ENCODE assay signal across 8 mouse cellular contexts in the genomic region with DNA sequence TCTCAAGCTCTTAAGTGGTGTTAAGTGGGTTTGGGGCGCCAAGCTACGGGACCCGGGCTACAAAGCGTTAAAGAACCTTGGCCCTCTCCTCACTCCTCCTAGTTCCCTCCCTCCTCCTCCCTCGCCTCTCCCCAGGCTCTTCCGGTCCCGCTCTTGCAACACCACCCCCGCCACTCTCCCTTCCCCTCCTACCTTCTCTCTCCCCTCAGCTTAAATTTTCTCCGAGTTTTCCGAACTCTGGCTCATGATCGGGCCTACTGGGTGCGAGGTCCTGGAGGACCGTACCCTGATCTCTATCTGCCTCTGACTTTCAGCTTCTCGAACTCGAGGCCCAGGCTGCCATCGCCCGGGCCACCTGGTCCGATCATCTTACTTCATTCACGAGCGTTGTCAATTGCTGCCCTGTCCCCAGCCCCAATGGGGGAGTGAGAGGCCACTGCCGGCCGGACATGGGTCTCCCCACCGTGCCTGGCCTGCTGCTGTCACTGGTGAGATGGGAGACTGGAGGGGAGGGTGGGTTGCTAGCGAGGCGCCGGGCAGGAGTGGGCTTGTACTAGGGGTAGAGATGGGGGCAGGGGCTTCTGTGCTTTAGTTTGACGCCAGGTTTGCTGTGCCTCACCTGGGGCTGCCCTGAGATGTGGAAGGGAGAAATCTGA. TPM values are rescaled to one million over a fixed set of nuclear protein-coding genes. Genes with fewer than 3 reads are reported as not detected.
A peak's percentile ranks its signal among the peaks of the same experiment; 100 is the strongest.
DNase-seq lines count a peak whose midpoint lies in the region; ATAC-seq and TF ChIP-seq lines count a peak whose summit lies in the region.

No protein-coding gene starts in this region.

- H3K9ac ChIP-seq in forebrain, postnatal 0 days = peak overlapping the region; percentile 14
- peak overlapping the region; percentile 72 for H3K9ac ChIP-seq in hindbrain, embryonic 13.5 days
- H3K9ac ChIP-seq in limb, embryonic 15.5 days = peak overlapping the region; percentile 53
- H3K9ac ChIP-seq in midbrain, embryonic 14.5 days (replicated peaks; ENCODE audit: low read length) = peak overlapping the region; percentile 37; the same call in 1 of the 2 replicates

- no peaks in the 10 kb centered on the region for H3K27me3 ChIP-seq in forebrain, postnatal 0 days (ENCODE audit: insufficient read depth, low read length)
- H3K27me3 ChIP-seq in hindbrain, embryonic 13.5 days = peaks cover 27% of the 10 kb centered on the region
- no peaks in the 10 kb centered on the region for H3K27me3 ChIP-seq in limb, embryonic 15.5 days
- H3K27me3 ChIP-seq in midbrain, embryonic 14.5 days (ENCODE audit: control insufficient read depth, insufficient read depth, low read length) = 0 out of 2 replicates have a peak, but pooled peaks cover 6% of the 10 kb centered on the region

- TF ChIP-seq CTCF in forebrain, postnatal 0 days (IDR thresholded peaks at IDR 0.05; ENCODE audit: low read depth) = no peak

- H3K4me2 ChIP-seq in forebrain, postnatal 0 days (ENCODE audit: low read depth) = peak overlapping the region; percentile 46
- H3K4me2 ChIP-seq in hindbrain, embryonic 13.5 days = peak overlapping the region; percentile 63
- peak overlapping the region; percentile 72 for H3K4me2 ChIP-seq in limb, embryonic 15.5 days
- peak overlapping the region; percentile 62 for H3K4me2 ChIP-seq in midbrain, embryonic 14.5 days (ENCODE audit: low read length)

- H3K4me1 ChIP-seq in forebrain, postnatal 0 days (ENCODE audit: insufficient read depth) = no peaks in the 10 kb centered on the region
- H3K4me1 ChIP-seq in hindbrain, embryonic 13.5 days (replicated peaks) = peaks cover 33% of the 10 kb centered on the region
- peaks cover 54% of the 10 kb centered on the region for H3K4me1 ChIP-seq in limb, embryonic 15.5 days
- peaks cover 16% of the 10 kb centered on the region for H3K4me1 ChIP-seq in midbrain, embryonic 14.5 days (ENCODE audit: control insufficient read depth, insufficient read depth, low read length)

- no peaks in the 10 kb centered on the region for H3K9me3 ChIP-seq in forebrain, postnatal 0 days (ENCODE audit: low read length)
- H3K9me3 ChIP-seq in hindbrain, embryonic 13.5 days = no peaks in the 10 kb centered on the region
- no peaks in the 10 kb centered on the region for H3K9me3 ChIP-seq in limb, embryonic 15.5 days
- H3K9me3 ChIP-seq in midbrain, embryonic 14.5 days (ENCODE audit: control insufficient read depth, low read length) = no peaks in the 10 kb centered on the region

- peak overlapping the region; percentile 34 for H3K4me3 ChIP-seq in forebrain, postnatal 0 days (ENCODE audit: low read depth, low read length)
- H3K4me3 ChIP-seq in hindbrain, embryonic 13.5 days = peak overlapping the region; percentile 41
- H3K4me3 ChIP-seq in limb, embryonic 15.5 days = peak overlapping the region; percentile 64
- peak overlapping the region; percentile 35 for H3K4me3 ChIP-seq in midbrain, embryonic 14.5 days (replicated peaks; ENCODE audit: low read depth, low read length)

- WGBS in forebrain, postnatal 0 days = 3% methylated on average over 27 of the region's 27 CpGs
- 1% methylated on average over 27 of the region's 27 CpGs for WGBS in hindbrain, embryonic 13.5 days
- under 1% methylated on average over 27 of the region's 27 CpGs for WGBS in limb, embryonic 15.5 days
- 0% methylated on average over 27 of the region's 27 CpGs for WGBS in midbrain, embryonic 14.5 days

- ATAC-seq in forebrain, postnatal 0 days = peak; percentile 68; the same call in 1 of the 2 replicates
- ATAC-seq in hindbrain, embryonic 13.5 days (ENCODE audit: low FRiP score) = peak; percentile 18; the same call in 1 of the 2 replicates
- peak; percentile 87 for ATAC-seq in limb, embryonic 15.5 days (ENCODE audit: insufficient number of reproducible peaks, low FRiP score, low TSS enrichment, low read depth)
- ATAC-seq in midbrain, embryonic 14.5 days (ENCODE audit: low FRiP score, low TSS enrichment) = peak; percentile 40; the same call in 1 of the 2 replicates

- H3K36me3 ChIP-seq in forebrain, postnatal 0 days (ENCODE audit: insufficient read depth) = no peaks in the 10 kb centered on the region
- H3K36me3 ChIP-seq in hindbrain, embryonic 13.5 days = no peaks in the 10 kb centered on the region
- H3K36me3 ChIP-seq in limb, embryonic 15.5 days = no peaks in the 10 kb centered on the region
- H3K36me3 ChIP-seq in midbrain, embryonic 14.5 days (ENCODE audit: control insufficient read depth, insufficient read depth, low read length) = no peaks in the 10 kb centered on the region

- no peak overlapping the region for H3K27ac ChIP-seq in forebrain, postnatal 0 days (ENCODE audit: low read depth, low read length)
- peak overlapping the region; percentile 55; the same call in 1 of the 2 replicates for H3K27ac ChIP-seq in hindbrain, embryonic 13.5 days
- H3K27ac ChIP-seq in limb, embryonic 15.5 days = peak overlapping the region; percentile 85
- H3K27ac ChIP-seq in midbrain, embryonic 14.5 days (replicated peaks; ENCODE audit: low read depth, low read length) = no peak overlapping the region

- DNase-seq in MEL-GATA-1-ER (ENCODE audit: extremely low read depth, low read depth) = peak; percentile 69
- DNase-seq in adrenal gland, postnatal 14 days = peak; percentile 89
- peak; percentile 36 for DNase-seq in forebrain, postnatal 0 days
- peak; percentile 63 for DNase-seq in midbrain, embryonic 14.5 days
- DNase-seq in thymus, postnatal 10 days (ENCODE audit: low spot score in 2 of 2) = peak; percentile 58 to 69
- DNase-seq in layer of hippocampus, adult 18-20 months (ENCODE audit: low spot score in 2 of 2) = no peak

RNA-seq across cellular contexts. Expression of a gene that starts 0.5 kb away (rescaled TPM):
- 210 and 220 TPM in 2 replicates for total RNA-seq in adrenal gland, postnatal 14 days (2021)
- total RNA-seq in forebrain, postnatal 0 days (2014; rRNA removed) = 6.8 and 12.1 TPM in 2 replicates
- polyA plus RNA-seq in forebrain, postnatal 0 days (2015; fragmentation: Nextera tagmentation; extraction: Ambion mirVana) = 13.2 and 13.6 TPM in 2 replicates
- polyA plus RNA-seq in hindbrain, embryonic 13.5 days (2015; fragmentation: Nextera tagmentation; extraction: Ambion mirVana) = 15.1 and 15.7 TPM in 2 replicates
- polyA plus RNA-seq in limb, embryonic 15.5 days (2015; fragmentation: Nextera tagmentation; extraction: Ambion mirVana) = 95.6 and 98.8 TPM in 2 replicates
- polyA plus RNA-seq in midbrain, embryonic 14.5 days (2014; fragmentation: Nextera tagmentation; extraction: Ambion mirVana) = 6.8 and 13.4 TPM in 2 replicates
- 10 to 100 TPM; 11.7 to 11.8 TPM for total RNA-seq in layer of hippocampus, adult 18-20 months (2021)

RNA-seq across cellular contexts. Expression of a gene that starts 29.2 kb away (rescaled TPM):
- total RNA-seq in adrenal gland, postnatal 14 days (2021) = 1.0 and 1.9 TPM in 2 replicates
- total RNA-seq in forebrain, postnatal 0 days (2014; rRNA removed) = 0.67 and 1.2 TPM in 2 replicates
- polyA plus RNA-seq in forebrain, postnatal 0 days (2015; fragmentation: Nextera tagmentation; extraction: Ambion mirVana) = 1.0 and 1.5 TPM in 2 replicates
- polyA plus RNA-seq in hindbrain, embryonic 13.5 days (2015; fragmentation: Nextera tagmentation; extraction: Ambion mirVana) = 0.29 and 0.31 TPM in 2 replicates
- 5.2 and 5.3 TPM in 2 replicates for polyA plus RNA-seq in limb, embryonic 15.5 days (2015; fragmentation: Nextera tagmentation; extraction: Ambion mirVana)
- 0.51 and 0.76 TPM in 2 replicates for polyA plus RNA-seq in midbrain, embryonic 14.5 days (2014; fragmentation: Nextera tagmentation; extraction: Ambion mirVana)
- 1 to 10 TPM; 3.6 to 6.6 TPM for total RNA-seq in layer of hippocampus, adult 18-20 months (2021)

RNA-seq across cellular contexts. Expression of a gene that starts 30.9 kb away (rescaled TPM):
- 0.38 and 0.52 TPM in 2 replicates for total RNA-seq in adrenal gland, postnatal 14 days (2021)
- total RNA-seq in forebrain, postnatal 0 days (2014; rRNA removed) = 0.15 and 1.00 TPM in 2 replicates
- polyA plus RNA-seq in forebrain, postnatal 0 days (2015; fragmentation: Nextera tagmentation; extraction: Ambion mirVana) = 0.16 TPM in 2 replicates
- 0.12 TPM in 2 replicates for polyA plus RNA-seq in hindbrain, embryonic 13.5 days (2015; fragmentation: Nextera tagmentation; extraction: Ambion mirVana)
- 4.2 and 4.5 TPM in 2 replicates for polyA plus RNA-seq in limb, embryonic 15.5 days (2015; fragmentation: Nextera tagmentation; extraction: Ambion mirVana)
- polyA plus RNA-seq in midbrain, embryonic 14.5 days (2014; fragmentation: Nextera tagmentation; extraction: Ambion mirVana) = 0.08 TPM in 1 of 2 replicates, not detected in the other
- total RNA-seq in layer of hippocampus, adult 18-20 months (2021) = under 1 TPM; 0.13 to 0.17 TPM

RNA-seq across cellular contexts. Expression of a gene that starts 36.0 kb away (rescaled TPM):
- 68.7 and 70.0 TPM in 2 replicates for total RNA-seq in adrenal gland, postnatal 14 days (2021)
- total RNA-seq in forebrain, postnatal 0 days (2014; rRNA removed) = 14.9 and 19.9 TPM in 2 replicates
- 11.4 and 14.8 TPM in 2 replicates for polyA plus RNA-seq in forebrain, postnatal 0 days (2015; fragmentation: Nextera tagmentation; extraction: Ambion mirVana)
- polyA plus RNA-seq in hindbrain, embryonic 13.5 days (2015; fragmentation: Nextera tagmentation; extraction: Ambion mirVana) = 13.5 and 15.2 TPM in 2 replicates
- 47.0 and 50.5 TPM in 2 replicates for polyA plus RNA-seq in limb, embryonic 15.5 days (2015; fragmentation: Nextera tagmentation; extraction: Ambion mirVana)
- 10.2 and 13.9 TPM in 2 replicates for polyA plus RNA-seq in midbrain, embryonic 14.5 days (2014; fragmentation: Nextera tagmentation; extraction: Ambion mirVana)
- 1 to 10 TPM; 6.5 to 7.4 TPM for total RNA-seq in layer of hippocampus, adult 18-20 months (2021)

Comparison
In these comparisons a context has a peak if more than half of its experiments do, and no peak if none do; other contexts are left out.
1. DNase-seq: peak in MEL-GATA-1-ER (single experiment), adrenal gland, postnatal 14 days (single experiment), forebrain, postnatal 0 days (single experiment), midbrain, embryonic 14.5 days (single experiment) and thymus, postnatal 10 days (2 of 2); none in layer of hippocampus, adult 18-20 months (0 of 2).
2. ATAC-seq: peak in every context shown above with its lines; median percentile 87 in limb, embryonic 15.5 days; 68 in forebrain, postnatal 0 days; 40 in midbrain, embryonic 14.5 days; 18 in hindbrain, embryonic 13.5 days.
3. H3K27ac ChIP-seq: peak in hindbrain, embryonic 13.5 days (single experiment) and limb, embryonic 15.5 days (single experiment); none in forebrain, postnatal 0 days (single experiment) and midbrain, embryonic 14.5 days (single experiment).
4. H3K9ac ChIP-seq: peak in every context shown above with its lines; median percentile 72 in hindbrain, embryonic 13.5 days; 53 in limb, embryonic 15.5 days; 37 in midbrain, embryonic 14.5 days; 14 in forebrain, postnatal 0 days.
5. Peak in every context shown above with its lines, with median percentiles within 50 percentile points of each other: H3K4me2 ChIP-seq and H3K4me3 ChIP-seq.